Mouse (Mus musculus): ENCODE measurements around the gene Cdc37l1. TPM values are rescaled to one million over a fixed set of nuclear protein-coding genes. Genes with fewer than 3 reads are reported as not detected.

Cdc37l1 gene
- polyA plus RNA-seq (2015; fragmentation: Nextera tagmentation; extraction: Ambion mirVana), result 45.0 and 45.2 TPM in 2 replicates

DNA sequence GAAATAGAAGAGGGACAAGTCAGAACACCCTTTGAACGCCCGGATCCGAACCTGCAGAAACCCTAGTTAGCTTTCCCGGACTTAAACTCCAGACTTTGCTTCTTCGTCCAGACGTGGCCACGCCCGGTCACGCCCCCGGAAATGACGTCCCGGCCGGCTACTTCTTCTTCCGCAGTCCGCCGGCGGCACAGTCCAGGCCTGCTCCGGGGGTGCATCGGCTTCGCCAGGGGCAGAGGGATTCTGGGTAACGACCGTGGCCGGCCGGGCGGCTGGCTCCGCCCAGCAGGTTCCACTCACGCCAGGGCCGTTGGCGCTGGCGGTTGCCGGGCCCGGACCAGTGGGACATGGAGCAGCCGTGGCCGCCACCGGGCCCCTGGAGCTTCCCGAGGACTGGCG lies at the start of gene Cdc37l1:
TSS of gene Cdc37l1 (plus strand) at position 159 of the 396 bp plus-strand sequence.
- H3K36me3 ChIP-seq, result peaks cover 19% of the 10 kb centered on the region
- H3K4me3 ChIP-seq, result peak within 1 kb of the TSS; percentile 88
- peak within 1 kb of the TSS; percentile 84 for H3K27ac ChIP-seq
- H3K27me3 ChIP-seq, result no peaks in the 10 kb centered on the region
- H3K4me2 ChIP-seq (replicated peaks), result peak within 1 kb of the TSS; percentile 76
- under 1% methylated on average over 37 of the region's 37 CpGs for WGBS
- ATAC-seq (ENCODE audit: low FRiP score, low read depth), result peak; percentile 99
- H3K9me3 ChIP-seq, result no peaks in the 10 kb centered on the region
- peaks cover 14% of the 10 kb centered on the region for H3K4me1 ChIP-seq
- H3K9ac ChIP-seq, result peak within 1 kb of the TSS; percentile 93

DNA sequence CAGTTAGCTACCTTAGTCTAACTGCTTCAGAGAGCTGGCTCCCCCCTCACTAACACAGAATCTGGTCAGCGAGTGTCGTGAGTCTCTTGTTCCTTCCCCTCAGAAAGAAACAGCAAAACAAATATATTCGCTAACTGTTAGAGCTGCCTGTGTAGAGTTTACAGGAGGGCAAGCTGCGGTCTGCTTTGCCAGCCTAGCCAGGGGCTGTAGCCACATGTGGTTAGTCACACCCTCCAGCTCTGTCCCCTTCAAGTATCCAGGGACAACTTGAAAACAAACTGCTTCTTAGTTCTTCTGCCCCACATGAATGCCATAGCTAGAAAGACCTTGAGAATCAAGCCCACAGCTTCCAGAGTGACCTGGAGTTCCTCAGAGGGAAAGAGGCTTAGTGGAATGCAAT lies 48.9 kb upstream of the Cdc37l1 start:
- H3K9ac ChIP-seq, result no peak overlapping the region
- H3K27me3 ChIP-seq, result no peaks in the 10 kb centered on the region
- H3K4me2 ChIP-seq (replicated peaks), result no peak overlapping the region
- ATAC-seq (ENCODE audit: low FRiP score, low read depth), result no peak
- no peak overlapping the region for H3K27ac ChIP-seq
- H3K4me3 ChIP-seq, result no peak overlapping the region
- no peaks in the 10 kb centered on the region for H3K9me3 ChIP-seq
- H3K36me3 ChIP-seq, result no peaks in the 10 kb centered on the region
- WGBS, result 60% methylated on average over 4 of the region's 4 CpGs
- H3K4me1 ChIP-seq, result no peaks in the 10 kb centered on the region

DNA sequence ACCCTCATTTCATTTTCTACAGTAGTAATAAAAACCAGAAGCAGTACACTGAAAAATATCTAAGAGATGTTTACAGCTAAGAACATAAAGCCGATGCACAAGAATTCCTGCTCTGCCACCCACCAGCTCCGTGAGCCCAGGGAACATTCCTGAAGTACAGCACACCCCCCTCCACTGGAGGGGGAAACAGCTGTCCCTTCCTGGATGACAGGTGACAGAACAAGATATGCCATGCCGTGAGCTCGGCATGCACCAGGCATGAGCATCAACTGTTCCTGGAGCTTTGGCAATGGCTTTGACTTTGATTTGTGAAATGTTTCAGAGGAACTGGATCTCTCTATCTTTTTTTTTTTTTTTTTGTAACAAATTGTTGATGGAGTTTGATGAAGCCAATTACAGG lies 43.4 kb upstream of the Cdc37l1 start:
- no peak overlapping the region for H3K4me2 ChIP-seq (replicated peaks)
- no peak overlapping the region for H3K4me3 ChIP-seq
- H3K4me1 ChIP-seq, result no peaks in the 10 kb centered on the region
- ATAC-seq (ENCODE audit: low FRiP score, low read depth), result no peak; the same call in 1 of the 2 replicates
- WGBS, result 36% methylated on average over 4 of the region's 4 CpGs
- no peak overlapping the region for H3K27ac ChIP-seq
- H3K9ac ChIP-seq, result no peak overlapping the region
- no peaks in the 10 kb centered on the region for H3K27me3 ChIP-seq
- H3K9me3 ChIP-seq, result no peaks in the 10 kb centered on the region
- H3K36me3 ChIP-seq, result no peaks in the 10 kb centered on the region

DNA sequence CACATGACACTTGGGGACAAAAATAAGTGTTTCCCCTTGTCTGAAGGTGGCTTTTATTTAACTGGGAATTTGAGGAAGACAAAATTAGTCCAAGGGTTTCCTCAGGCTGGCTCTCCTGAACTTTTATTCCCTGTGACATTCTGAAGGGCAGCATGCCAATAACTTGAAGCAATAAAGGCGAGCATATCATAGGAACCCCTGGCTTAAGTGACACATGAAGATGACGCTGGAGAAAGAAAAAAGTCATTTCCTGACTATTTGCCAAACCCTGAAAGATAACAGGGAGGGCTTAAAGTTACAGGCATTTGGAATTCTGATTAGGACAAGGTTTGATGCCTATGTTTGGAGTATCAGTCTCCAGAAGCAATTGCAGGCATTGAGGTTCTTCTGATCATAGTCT lies 42.8 kb upstream of the Cdc37l1 start:
- Histone ChIP-seq H3K4me2 (replicated peaks) (no peak overlapping the region), H3K27ac (no peak overlapping the region; the same call in 1 of the 2 replicates), H3K4me1 (no peaks in the 10 kb centered on the region), H3K9me3 (no peaks in the 10 kb centered on the region), H3K27me3 (no peaks in the 10 kb centered on the region), H3K36me3 (no peaks in the 10 kb centered on the region), H3K9ac (no peak overlapping the region), H3K4me3 (no peak overlapping the region)
- no peak for ATAC-seq (ENCODE audit: low FRiP score, low read depth)
- WGBS, result 61% methylated on average over 2 of the region's 2 CpGs

DNA sequence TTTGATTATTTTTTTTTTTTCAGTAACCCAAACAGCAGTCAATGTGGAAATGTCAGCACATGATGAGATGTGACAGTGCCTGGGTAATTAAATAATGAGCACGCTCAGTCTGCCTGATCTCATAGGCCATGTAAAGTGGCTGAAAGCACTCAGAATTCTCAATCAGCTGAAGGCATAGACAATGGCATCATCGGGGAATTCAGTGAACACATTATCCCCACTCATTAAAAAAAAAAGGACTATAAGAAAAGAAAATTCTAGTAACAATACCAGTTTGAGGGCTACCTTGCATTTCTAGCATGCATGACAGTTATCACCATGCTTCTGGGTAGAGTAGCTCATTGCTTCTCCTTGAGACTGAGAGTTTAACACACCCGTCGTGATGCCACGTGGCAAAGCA lies 38.9 kb upstream of the Cdc37l1 start:
- 82% methylated on average over 5 of the region's 5 CpGs for WGBS
- no peak for ATAC-seq (ENCODE audit: low FRiP score, low read depth)
- Histone ChIP-seq H3K36me3 (no peaks in the 10 kb centered on the region), H3K9ac (no peak overlapping the region), H3K27ac (no peak overlapping the region), H3K27me3 (no peaks in the 10 kb centered on the region), H3K4me1 (no peaks in the 10 kb centered on the region), H3K9me3 (no peaks in the 10 kb centered on the region), H3K4me2 (replicated peaks) (no peak overlapping the region), H3K4me3 (no peak overlapping the region)

DNA sequence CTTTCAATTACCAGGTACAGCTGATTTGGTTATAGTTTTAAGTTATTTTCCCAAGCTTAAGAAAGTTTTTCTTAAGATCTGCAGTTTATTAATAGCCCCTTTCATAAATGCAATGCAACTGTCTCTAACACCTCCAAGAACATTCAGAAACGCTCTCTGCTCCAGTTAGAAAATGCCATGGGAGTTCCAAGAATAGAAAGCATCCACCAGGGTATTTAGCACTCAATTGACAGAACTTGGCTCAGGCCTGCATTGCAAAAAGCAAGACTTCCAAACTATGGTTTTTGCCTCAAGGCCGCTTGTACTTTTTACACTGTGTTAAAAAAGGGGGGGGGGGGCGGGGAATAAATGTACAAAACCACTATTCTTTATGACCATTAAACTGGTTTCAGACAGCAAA lies 27.0 kb upstream of the Cdc37l1 start:
- peak overlapping the region; percentile 95 for H3K4me2 ChIP-seq (replicated peaks)
- H3K27ac ChIP-seq, result no peak overlapping the region
- H3K9ac ChIP-seq, result no peak overlapping the region
- peak overlapping the region; percentile 84 for H3K4me3 ChIP-seq
- ATAC-seq (ENCODE audit: low FRiP score, low read depth), result no peak
- H3K27me3 ChIP-seq, result 0 out of 2 replicates have a peak, but pooled peaks cover 6% of the 10 kb centered on the region
- no peaks in the 10 kb centered on the region for H3K9me3 ChIP-seq
- H3K4me1 ChIP-seq, result peaks cover 19% of the 10 kb centered on the region
- no peaks in the 10 kb centered on the region for H3K36me3 ChIP-seq
- WGBS, result 37% methylated on average over 3 of the region's 3 CpGs

DNA sequence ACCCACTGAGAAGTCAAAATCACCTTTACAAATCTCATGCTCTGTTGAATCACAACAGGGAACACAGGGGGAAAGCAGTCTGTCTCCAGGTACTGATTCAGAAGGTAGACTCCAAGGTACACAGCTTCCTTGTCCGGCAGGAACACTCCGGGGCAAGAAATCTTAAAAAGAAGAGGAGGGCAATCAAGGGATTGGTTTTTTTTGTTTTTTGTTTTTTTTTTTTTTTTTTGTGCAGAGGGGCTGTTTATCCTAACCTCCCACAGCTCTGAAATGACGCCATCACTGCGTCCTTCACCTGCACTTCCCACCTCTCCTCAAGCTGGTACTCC lies 26.7 kb upstream of the Cdc37l1 start:
- WGBS, result 6% methylated on average over 4 of the region's 4 CpGs
- 0 out of 2 replicates have a peak, but pooled peaks cover 6% of the 10 kb centered on the region for H3K27me3 ChIP-seq

DNA sequence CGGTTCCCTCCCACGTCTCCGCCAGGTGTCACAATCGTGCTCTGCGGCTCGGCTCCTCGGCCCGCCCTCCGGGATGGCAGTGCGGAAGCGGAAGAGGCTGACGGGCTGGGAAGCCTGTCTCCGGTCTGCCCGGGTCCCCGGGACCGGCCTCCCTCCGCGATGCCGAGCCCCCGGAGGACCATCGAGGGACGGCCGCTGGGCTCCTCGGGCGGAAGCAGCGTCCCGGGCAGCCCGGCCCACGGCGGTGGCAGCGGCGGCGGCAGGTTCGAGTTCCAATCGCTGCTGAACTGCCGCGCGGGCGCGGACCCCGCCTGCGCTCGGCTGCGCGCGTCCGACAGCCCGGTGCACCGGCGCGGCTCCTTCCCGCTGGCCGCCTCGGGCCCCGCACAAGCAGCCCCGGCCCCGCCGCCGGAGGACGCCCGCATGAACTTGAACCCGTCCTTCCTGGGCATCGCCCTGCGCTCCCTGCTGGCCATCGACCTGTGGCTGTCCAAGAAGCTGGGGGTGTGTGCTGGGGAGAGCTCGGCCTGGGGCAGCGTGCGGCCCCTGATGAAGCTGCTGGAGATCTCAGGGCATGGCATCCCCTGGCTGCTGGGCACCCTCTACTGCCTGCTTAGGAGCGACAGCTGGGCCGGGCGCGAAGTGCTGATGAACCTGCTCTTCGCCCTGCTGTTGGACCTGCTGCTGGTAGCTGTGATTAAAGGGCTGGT lies 26.2 kb upstream of the Cdc37l1 start, which contains the start of gene Plpp6:
TSS of gene Plpp6 (plus strand) at position 112 of the 710 bp plus-strand sequence.
- no peak within 1 kb of the TSS for H3K27ac ChIP-seq
- ATAC-seq (ENCODE audit: low FRiP score, low read depth), result peak; percentile 81
- under 1% methylated on average over 59 of the region's 73 CpGs for WGBS
- peak within 1 kb of the TSS; percentile 95 for H3K4me2 ChIP-seq (replicated peaks)
- peaks cover 20% of the 10 kb centered on the region for H3K4me1 ChIP-seq
- peak within 1 kb of the TSS; percentile 82 for H3K9ac ChIP-seq
- peak within 1 kb of the TSS; percentile 84 for H3K4me3 ChIP-seq
- no peaks in the 10 kb centered on the region for H3K9me3 ChIP-seq
- 0 out of 2 replicates have a peak, but pooled peaks cover 6% of the 10 kb centered on the region for H3K27me3 ChIP-seq
- H3K36me3 ChIP-seq, result no peaks in the 10 kb centered on the region

More for the DNA sequence above, 26.7 kb upstream of the Cdc37l1 start:
- H3K4me2 ChIP-seq (replicated peaks), result peak overlapping the region; percentile 95
- no peaks in the 10 kb centered on the region for H3K9me3 ChIP-seq
- H3K9ac ChIP-seq, result peak overlapping the region; percentile 82; the same call in 1 of the 2 replicates
- H3K27ac ChIP-seq, result no peak overlapping the region
- H3K36me3 ChIP-seq, result no peaks in the 10 kb centered on the region
- ATAC-seq (ENCODE audit: low FRiP score, low read depth), result no peak
- H3K4me1 ChIP-seq, result peaks cover 20% of the 10 kb centered on the region
- peak overlapping the region; percentile 84 for H3K4me3 ChIP-seq

DNA sequence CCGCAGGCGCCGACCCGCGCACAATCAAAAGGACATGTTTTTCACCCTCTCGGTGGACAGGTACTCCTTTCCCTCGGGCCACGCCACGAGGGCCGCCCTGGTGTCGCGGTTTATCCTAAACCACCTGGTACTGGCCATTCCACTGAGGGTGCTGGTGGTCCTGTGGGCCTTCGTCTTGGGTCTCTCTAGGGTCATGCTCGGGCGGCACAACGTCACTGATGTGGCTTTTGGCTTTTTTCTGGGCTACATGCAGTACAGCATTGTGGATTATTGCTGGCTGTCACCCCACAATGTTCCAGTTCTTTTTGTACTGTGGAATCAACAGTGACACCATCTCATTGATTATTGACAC lies 25.6 kb upstream of the Cdc37l1 start:
- Histone ChIP-seq H3K27me3 (0 out of 2 replicates have a peak, but pooled peaks cover 6% of the 10 kb centered on the region), H3K9me3 (no peaks in the 10 kb centered on the region), H3K9ac (peak overlapping the region; percentile 82), H3K27ac (no peak overlapping the region), H3K4me1 (peaks cover 20% of the 10 kb centered on the region), H3K4me2 (replicated peaks) (peak overlapping the region; percentile 95), H3K4me3 (peak overlapping the region; percentile 84), H3K36me3 (no peaks in the 10 kb centered on the region)
- WGBS, result 7% methylated on average over 16 of the region's 16 CpGs
- no peak for ATAC-seq (ENCODE audit: low FRiP score, low read depth)

DNA sequence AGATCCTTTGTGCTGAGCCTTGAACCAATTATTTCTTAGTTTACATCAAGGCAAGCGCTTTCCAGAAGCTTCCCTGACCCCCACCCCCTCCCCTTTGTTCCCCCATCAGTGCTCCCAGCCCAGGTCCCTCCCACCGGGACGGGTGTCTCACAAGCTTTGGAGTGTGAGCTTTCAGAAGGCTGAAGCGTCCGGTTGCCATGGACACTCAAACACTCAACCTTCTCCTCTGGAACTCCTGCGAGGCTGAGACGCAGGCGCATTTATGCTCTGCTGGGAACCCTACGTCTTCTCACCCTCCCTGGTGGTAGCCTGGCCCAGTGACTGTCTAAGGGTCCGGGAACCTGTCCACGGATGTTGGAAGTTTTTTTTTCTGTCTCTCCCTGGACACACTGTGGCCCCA lies 22.5 kb upstream of the Cdc37l1 start, which contains the start of gene 4430402I18Rik:
TSS of gene 4430402I18Rik (minus strand) at position 149 of the 400 bp plus-strand sequence.
- H3K9ac ChIP-seq, result no peak within 1 kb of the TSS
- no peak for ATAC-seq (ENCODE audit: low FRiP score, low read depth)
- H3K4me1 ChIP-seq, result peaks cover 20% of the 10 kb centered on the region
- no peaks in the 10 kb centered on the region for H3K36me3 ChIP-seq
- H3K4me3 ChIP-seq, result no peak within 1 kb of the TSS
- no peak within 1 kb of the TSS for H3K27ac ChIP-seq
- 0 out of 2 replicates have a peak, but pooled peaks cover 6% of the 10 kb centered on the region for H3K27me3 ChIP-seq
- H3K9me3 ChIP-seq, result no peaks in the 10 kb centered on the region
- no peak within 1 kb of the TSS for H3K4me2 ChIP-seq (replicated peaks)
- 8% methylated on average over 11 of the region's 11 CpGs for WGBS

DNA sequence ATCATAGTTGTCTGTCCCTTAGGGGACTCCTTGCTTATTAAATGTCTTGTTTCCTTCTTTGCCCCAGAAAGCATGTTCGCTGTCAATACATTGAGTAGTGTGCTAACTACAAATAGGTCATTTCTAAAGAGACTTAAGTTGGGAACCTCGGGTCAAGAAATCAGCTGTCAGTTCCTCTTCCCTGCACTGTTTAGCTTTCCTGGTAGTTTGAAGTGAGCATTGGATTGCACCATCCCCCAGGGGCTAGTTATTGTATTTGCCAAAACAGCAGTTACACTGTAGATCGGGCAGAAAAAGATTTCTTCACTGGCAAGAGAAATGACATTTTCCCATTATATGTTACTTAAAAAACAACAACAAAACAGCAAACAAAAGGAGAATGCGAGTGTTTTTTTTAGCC lies 22.0 kb upstream of the Cdc37l1 start:
- H3K4me2 ChIP-seq (replicated peaks), result no peak overlapping the region
- no peaks in the 10 kb centered on the region for H3K36me3 ChIP-seq
- no peak for ATAC-seq (ENCODE audit: low FRiP score, low read depth)
- H3K9me3 ChIP-seq, result no peaks in the 10 kb centered on the region
- H3K4me3 ChIP-seq, result no peak overlapping the region
- H3K9ac ChIP-seq, result no peak overlapping the region
- WGBS, result 68% methylated on average over 4 of the region's 4 CpGs
- H3K4me1 ChIP-seq, result peaks cover 20% of the 10 kb centered on the region
- no peak overlapping the region for H3K27ac ChIP-seq
- 0 out of 2 replicates have a peak, but pooled peaks cover 6% of the 10 kb centered on the region for H3K27me3 ChIP-seq

DNA sequence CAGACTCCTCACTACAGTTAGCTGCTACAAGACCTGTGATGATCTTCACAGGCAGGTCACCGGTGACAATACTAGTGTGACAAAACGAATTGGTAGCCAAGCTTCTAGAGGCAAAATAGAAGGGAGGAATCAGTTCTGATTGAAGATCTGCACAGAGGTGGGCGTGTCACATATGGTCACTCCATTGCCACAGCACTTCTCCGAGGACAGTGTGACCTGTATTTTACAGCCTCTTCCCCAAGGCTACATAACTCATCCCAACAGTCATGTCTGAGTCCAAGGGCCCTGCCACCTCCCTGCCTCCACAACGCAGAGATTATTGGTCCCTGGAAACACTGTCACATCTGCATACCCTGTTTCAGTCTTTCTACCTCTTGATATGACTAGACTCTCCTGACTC lies 20.9 kb upstream of the Cdc37l1 start:
- no peak overlapping the region for H3K4me3 ChIP-seq
- 0 out of 2 replicates have a peak, but pooled peaks cover 6% of the 10 kb centered on the region for H3K27me3 ChIP-seq
- H3K9me3 ChIP-seq, result no peaks in the 10 kb centered on the region
- H3K4me1 ChIP-seq, result peaks cover 16% of the 10 kb centered on the region
- ATAC-seq (ENCODE audit: low FRiP score, low read depth), result no peak
- no peak overlapping the region for H3K27ac ChIP-seq
- WGBS, result 80% methylated on average over 5 of the region's 5 CpGs
- H3K36me3 ChIP-seq, result no peaks in the 10 kb centered on the region
- no peak overlapping the region for H3K4me2 ChIP-seq (replicated peaks)
- no peak overlapping the region for H3K9ac ChIP-seq
